Mouse (Mus musculus): Measurements from ENCODE around the gene Otulin. TPM values are rescaled to one million over a fixed set of nuclear protein-coding genes. Genes with fewer than 3 reads are reported as not detected.

Gene Otulin
- polyA plus RNA-seq, 1 experiment: 23.7 TPM

DNA sequence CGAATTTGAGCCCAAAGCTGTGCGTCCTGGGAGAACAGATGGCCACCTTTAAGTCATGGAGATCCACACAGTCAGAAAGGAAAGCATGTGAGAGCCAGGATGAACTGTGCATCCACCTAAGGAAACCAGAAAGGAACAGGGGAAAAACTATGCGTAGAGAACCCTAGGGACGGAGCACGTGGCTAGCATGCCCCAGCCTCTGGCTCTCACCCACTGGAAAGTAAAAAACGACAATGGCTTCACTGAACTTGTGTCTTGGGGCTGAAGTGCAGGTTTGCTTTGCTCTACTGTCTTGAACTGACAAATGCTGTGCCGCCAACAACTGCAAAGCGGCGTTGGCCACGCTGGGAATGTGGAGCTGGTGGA, 4.6 kb downstream of the Otulin start:
- DNase-seq (ENCODE audit: low read depth): no peak
- TF ChIP-seq POLR2A (IDR thresholded peaks at IDR 0.05; ENCODE audit: borderline replicate concordance, extremely low read depth, insufficient read depth, insufficient read length, poor library complexity, severe bottlenecking) (no peak), CTCF (IDR thresholded peaks at IDR 0.05; ENCODE audit: borderline replicate concordance, extremely low read depth, insufficient read depth, insufficient read length) (no peak)

- TF ChIP-seq CTCF (IDR thresholded peaks at IDR 0.05; ENCODE audit: borderline replicate concordance, extremely low read depth, insufficient read depth, insufficient read length) (no peak), POLR2A (IDR thresholded peaks at IDR 0.05; ENCODE audit: borderline replicate concordance, extremely low read depth, insufficient read depth, insufficient read length, poor library complexity, severe bottlenecking) (no peak)
- no peak for DNase-seq (ENCODE audit: low read depth)
Measured at GRCm38 (mm10) chr15:27625014-27625889, 5.2 kb downstream of the Otulin start.

- DNase-seq (ENCODE audit: low read depth): no peak
- TF ChIP-seq POLR2A (IDR thresholded peaks at IDR 0.05; ENCODE audit: borderline replicate concordance, extremely low read depth, insufficient read depth, insufficient read length, poor library complexity, severe bottlenecking): no peak
- TF ChIP-seq CTCF (IDR thresholded peaks at IDR 0.05; ENCODE audit: borderline replicate concordance, extremely low read depth, insufficient read depth, insufficient read length): no peak
Measured at GRCm38 (mm10) chr15:27623286-27623685, 7.2 kb downstream of the Otulin start.

DNA sequence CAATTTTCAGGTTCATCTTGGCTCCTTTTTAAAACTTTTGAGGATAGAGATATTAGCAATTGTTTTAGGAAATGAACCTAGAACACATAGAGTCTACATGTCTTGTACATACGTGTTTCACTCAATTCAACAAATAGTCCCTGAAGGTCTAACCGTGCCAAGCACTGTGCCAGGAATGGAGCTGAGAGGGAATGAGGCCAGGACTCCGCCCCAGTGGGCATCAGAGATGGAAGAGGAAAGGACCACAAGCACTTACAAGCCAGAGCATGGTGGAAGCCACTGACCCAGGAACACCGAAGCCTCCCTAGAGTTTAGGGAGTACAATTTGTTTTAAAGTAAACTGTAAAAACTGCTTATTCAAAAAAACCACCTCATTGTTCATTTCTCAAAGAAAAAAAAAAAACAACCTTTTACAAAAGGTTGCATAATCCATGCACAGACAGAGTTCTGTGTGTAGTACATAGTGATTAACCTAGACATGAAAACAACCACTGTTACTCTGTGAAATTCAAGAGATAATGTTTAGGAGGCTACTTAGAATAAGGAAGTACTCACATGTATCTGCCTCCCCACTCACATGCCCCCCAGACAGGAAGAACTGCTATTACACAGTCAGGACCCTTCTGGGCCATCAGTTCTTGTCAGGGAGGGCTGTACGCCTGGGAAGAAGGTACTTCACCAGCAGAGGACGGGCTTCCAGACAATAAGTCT, 9.9 kb downstream of the Otulin start:
- no peak for DNase-seq (ENCODE audit: low read depth)
- no peak for TF ChIP-seq POLR2A (IDR thresholded peaks at IDR 0.05; ENCODE audit: borderline replicate concordance, extremely low read depth, insufficient read depth, insufficient read length, poor library complexity, severe bottlenecking)

GRCm38 (mm10) chr15:27619683-27620082, 10.8 kb downstream of the Otulin start:
- TF ChIP-seq POLR2A (IDR thresholded peaks at IDR 0.05; ENCODE audit: borderline replicate concordance, extremely low read depth, insufficient read depth, insufficient read length, poor library complexity, severe bottlenecking): no peak
- no peak for TF ChIP-seq CTCF (IDR thresholded peaks at IDR 0.05; ENCODE audit: borderline replicate concordance, extremely low read depth, insufficient read depth, insufficient read length)
- DNase-seq (ENCODE audit: low read depth): no peak

- TF ChIP-seq CTCF (IDR thresholded peaks at IDR 0.05; ENCODE audit: borderline replicate concordance, extremely low read depth, insufficient read depth, insufficient read length) (no peak), POLR2A (IDR thresholded peaks at IDR 0.05; ENCODE audit: borderline replicate concordance, extremely low read depth, insufficient read depth, insufficient read length, poor library complexity, severe bottlenecking) (no peak)
- DNase-seq (ENCODE audit: low read depth): no peak
Measured at GRCm38 (mm10) chr15:27618778-27619533, 11.5 kb downstream of the Otulin start.

DNA sequence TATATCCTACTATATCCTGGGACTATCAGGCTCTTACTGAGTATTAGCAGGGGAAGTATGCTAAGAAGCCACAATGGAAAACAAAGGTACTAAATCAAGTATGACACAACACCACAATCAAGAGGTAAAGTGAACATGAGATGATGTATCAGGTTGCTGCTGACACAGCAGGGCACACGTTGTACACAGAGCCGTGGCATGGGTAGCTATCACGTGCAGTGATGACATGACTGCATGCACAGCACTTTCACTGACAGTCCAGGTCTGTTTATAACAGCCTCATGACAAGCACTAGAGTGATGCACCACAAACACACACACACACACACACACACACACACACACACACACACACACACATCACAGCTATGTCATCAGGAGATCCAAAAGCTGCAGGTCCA, 13.3 kb downstream of the Otulin start:
- DNase-seq (ENCODE audit: low read depth): no peak
- TF ChIP-seq CTCF (IDR thresholded peaks at IDR 0.05; ENCODE audit: borderline replicate concordance, extremely low read depth, insufficient read depth, insufficient read length): no peak
- TF ChIP-seq POLR2A (IDR thresholded peaks at IDR 0.05; ENCODE audit: borderline replicate concordance, extremely low read depth, insufficient read depth, insufficient read length, poor library complexity, severe bottlenecking): no peak

DNA sequence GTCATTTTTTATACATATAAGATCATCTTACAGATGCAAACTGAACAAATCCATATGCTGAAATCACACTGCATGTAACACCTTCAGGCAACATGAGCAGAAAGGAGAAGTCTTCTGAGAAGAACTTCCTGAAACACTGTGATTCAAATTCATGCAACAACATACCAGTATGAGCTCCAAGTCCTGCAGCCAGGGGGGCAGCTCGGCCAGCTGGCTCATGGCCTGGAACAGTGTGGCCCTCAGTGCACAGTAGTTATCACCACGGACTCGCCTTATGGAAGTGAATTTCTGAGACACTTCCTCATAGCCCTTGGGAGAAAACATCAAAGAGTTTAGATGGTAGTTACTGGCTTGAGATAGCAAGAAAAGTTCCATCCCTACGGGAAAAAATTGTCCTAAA, 14.3 kb downstream of the Otulin start:
- TF ChIP-seq CTCF (IDR thresholded peaks at IDR 0.05; ENCODE audit: borderline replicate concordance, extremely low read depth, insufficient read depth, insufficient read length): no peak
- no peak for TF ChIP-seq POLR2A (IDR thresholded peaks at IDR 0.05; ENCODE audit: borderline replicate concordance, extremely low read depth, insufficient read depth, insufficient read length, poor library complexity, severe bottlenecking)
- no peak for DNase-seq (ENCODE audit: low read depth)

- no peak for TF ChIP-seq POLR2A (IDR thresholded peaks at IDR 0.05; ENCODE audit: borderline replicate concordance, extremely low read depth, insufficient read depth, insufficient read length, poor library complexity, severe bottlenecking)
- no peak for TF ChIP-seq CTCF (IDR thresholded peaks at IDR 0.05; ENCODE audit: borderline replicate concordance, extremely low read depth, insufficient read depth, insufficient read length)
- DNase-seq (ENCODE audit: low read depth): no peak
Measured at GRCm38 (mm10) chr15:27613255-27613654, 17.2 kb downstream of the Otulin start.

- DNase-seq (ENCODE audit: low read depth): peak; percentile 92
- no peak for TF ChIP-seq POLR2A (IDR thresholded peaks at IDR 0.05; ENCODE audit: borderline replicate concordance, extremely low read depth, insufficient read depth, insufficient read length, poor library complexity, severe bottlenecking)
- TF ChIP-seq CTCF (IDR thresholded peaks at IDR 0.05; ENCODE audit: borderline replicate concordance, extremely low read depth, insufficient read depth, insufficient read length): peak; percentile 82; the same call in 1 of the 2 replicates
Measured at GRCm38 (mm10) chr15:27612533-27613221, 17.8 kb downstream of the Otulin start.

GRCm38 (mm10) chr15:27609554-27609953, 20.9 kb downstream of the Otulin start:
- no peak for DNase-seq (ENCODE audit: low read depth)

More at GRCm38 (mm10) chr15:27609554-27609953, 20.9 kb downstream of the Otulin start:
- no peak for TF ChIP-seq CTCF (IDR thresholded peaks at IDR 0.05; ENCODE audit: borderline replicate concordance, extremely low read depth, insufficient read depth, insufficient read length)
- TF ChIP-seq POLR2A (IDR thresholded peaks at IDR 0.05; ENCODE audit: borderline replicate concordance, extremely low read depth, insufficient read depth, insufficient read length, poor library complexity, severe bottlenecking): no peak
